Mouse (Mus musculus) liver, embryonic 11.5 days (tissue): Measurements from ENCODE around the gene Cldn20. TPM values are rescaled to one million over a fixed set of nuclear protein-coding genes. Genes with fewer than 3 reads are reported as not detected.

Experiments
- ATAC-seq: fragments of 200-750 bp; cut with Nextera tagmentation; replicated peaks from 2 replicates; pipeline ENCODE4 v1.8.0; 2017; ENCODE audit warnings: moderate number of reproducible peaks, mild to moderate bottlenecking, moderate TSS enrichment, moderate library complexity; ENCODE audit not compliant: low FRiP score
- DNase-seq: peaks from one replicate; pipeline ENCODE4 v3.0.0-alpha.2; 2017; ENCODE audit warnings: low spot score
- H3K27ac ChIP-seq: fragments of 300-500 bp; sonication (generic); 2 replicates; pipeline ENCODE4 v1.5.1; 2014; ENCODE audit warnings: mild to moderate bottlenecking, low read depth, low read length, control low read depth
- H3K27me3 ChIP-seq: fragments of 300-500 bp; sonication (generic); replicated peaks from 2 replicates; pipeline ENCODE4 v1.6.1; 2014; ENCODE audit warnings: low read length, mixed read lengths; ENCODE audit not compliant: control insufficient read depth, insufficient read depth
- H3K36me3 ChIP-seq: fragments of 300-500 bp; sonication (generic); 2 replicates; pipeline ENCODE4 v1.6.1; 2014; ENCODE audit warnings: mild to moderate bottlenecking, low read length, moderate library complexity, mixed read lengths; ENCODE audit not compliant: control insufficient read depth, insufficient read depth
- H3K4me1 ChIP-seq: fragments of 300-500 bp; sonication (generic); replicated peaks from 2 replicates; pipeline ENCODE4 v1.6.1; 2014; ENCODE audit warnings: low read length, mixed read lengths; ENCODE audit not compliant: control insufficient read depth, insufficient read depth
- H3K4me2 ChIP-seq: fragments of 300-500 bp; sonication (generic); 2 replicates; pipeline ENCODE4 v1.6.1; 2014; ENCODE audit warnings: mild to moderate bottlenecking, control low read depth, moderate library complexity
- H3K4me3 ChIP-seq: fragments of 300-500 bp; sonication (generic); 2 replicates; pipeline ENCODE4 v1.5.1; 2014; ENCODE audit warnings: low read depth, low read length, control low read depth
- H3K9ac ChIP-seq: fragments of 300-500 bp; sonication (generic); 2 replicates; pipeline ENCODE4 v1.6.1; 2014; ENCODE audit warnings: low read depth, low read length, control low read depth
- H3K9me3 ChIP-seq: fragments of 300-500 bp; sonication (generic); 2 replicates; pipeline ENCODE4 v1.6.1; 2016; ENCODE audit warnings: low read length, inconsistent platforms, mixed read lengths; ENCODE audit not compliant: control insufficient read depth
- WGBS: fragments of 180-500 bp; shearing (Covaris S2); extraction: QIAGEN DNeasy Blood & Tissue Kit; methylation state at CpG from one replicate; pipeline ENCODE4 v1.1.7; 2014; 5-methylcytosine and 5-hydroxymethylcytosine counted together
- polyA plus RNA-seq: library from polyadenylated mRNA; unstranded; fragments of >200 nt; fragmentation: Nextera tagmentation; extraction: Ambion mirVana; gene quantifications from 2 replicates; pipeline ENCODE4 v1.2.1, GENCODE M21; 2014

Cldn20 gene
- polyA plus RNA-seq, 1 experiment from 2014 or later = not detected

DNA sequence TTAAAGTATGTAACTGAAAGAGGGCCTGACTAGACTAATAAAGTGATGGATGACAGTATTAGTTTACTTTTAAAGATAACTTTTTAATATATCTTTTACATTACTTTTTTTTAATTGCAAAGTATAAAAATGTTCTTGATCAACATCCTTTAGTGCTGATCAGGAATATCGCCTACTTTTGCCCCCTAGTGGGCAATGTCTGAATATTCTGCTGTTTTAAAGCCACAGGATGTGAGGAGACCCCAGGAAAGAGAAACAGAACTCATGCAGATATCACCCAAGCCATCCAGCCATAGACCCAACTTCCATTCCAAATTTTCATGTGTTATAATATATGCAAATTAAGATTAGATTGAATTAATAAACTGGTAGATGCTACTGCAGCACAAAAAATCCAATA is 1.1 kb downstream of the Cldn20 start:
- WGBS = 20% methylated on average over 1 of the region's 1 CpGs
- DNase-seq = no peak
- no peak for ATAC-seq

DNA sequence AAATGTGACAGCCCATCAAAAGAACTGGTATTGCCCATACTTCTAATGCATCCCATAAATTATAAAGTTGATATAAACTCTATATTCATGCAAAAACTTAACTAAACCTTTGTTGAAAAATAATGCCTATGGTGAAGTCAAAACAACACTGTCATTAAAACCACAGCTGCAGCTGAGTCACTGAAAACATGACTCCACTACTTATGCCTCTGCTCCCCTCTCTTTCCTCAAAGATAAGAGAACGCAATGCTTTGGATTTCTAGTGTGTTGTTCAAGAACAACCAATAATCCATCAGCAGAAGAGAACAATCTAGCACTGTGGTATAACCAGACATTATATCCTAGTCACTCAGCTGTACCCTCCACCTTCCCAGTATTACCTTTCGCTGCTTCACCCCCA is 8.0 kb downstream of the Cldn20 start:
- Histone ChIP-seq H3K4me1 (no peaks in the 10 kb centered on the region), H3K4me3 (no peak overlapping the region), H3K9me3 (no peaks in the 10 kb centered on the region), H3K27me3 (no peaks in the 10 kb centered on the region), H3K4me2 (no peak overlapping the region), H3K36me3 (peaks cover 7% of the 10 kb centered on the region; the same call in 1 of the 2 replicates), H3K9ac (no peak overlapping the region), H3K27ac (no peak overlapping the region)
- ATAC-seq = no peak
- no peak for DNase-seq
- WGBS = 72% methylated on average over 2 of the region's 2 CpGs

More for the DNA sequence above, 1.1 kb downstream of the Cldn20 start:
- Histone ChIP-seq H3K9me3 (no peaks in the 10 kb centered on the region), H3K4me2 (no peak overlapping the region), H3K36me3 (no peaks in the 10 kb centered on the region), H3K27me3 (no peaks in the 10 kb centered on the region), H3K4me1 (no peaks in the 10 kb centered on the region), H3K9ac (no peak overlapping the region), H3K27ac (no peak overlapping the region), H3K4me3 (no peak overlapping the region)

DNA sequence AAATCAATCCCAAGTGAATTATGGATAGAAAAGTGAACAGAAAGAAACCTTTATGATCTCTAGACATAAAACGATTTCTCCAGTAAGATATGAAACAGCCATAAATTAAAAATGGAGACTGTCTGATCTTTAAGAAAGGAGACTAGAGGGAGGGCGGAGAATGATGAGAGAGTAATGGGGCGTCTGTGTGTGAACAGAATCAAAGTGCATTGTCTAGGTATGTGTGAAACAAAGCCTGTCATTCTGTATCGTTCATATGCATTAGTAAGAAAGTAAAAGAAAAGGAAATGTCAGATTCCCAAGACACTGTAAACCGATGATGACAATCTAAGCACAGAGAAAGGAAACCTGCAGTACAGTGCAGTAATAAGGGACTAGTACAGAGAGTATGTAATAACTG is 8.7 kb downstream of the Cldn20 start:
- 76% methylated on average over 5 of the region's 5 CpGs for WGBS
- no peaks in the 10 kb centered on the region for H3K9me3 ChIP-seq
- peaks cover 7% of the 10 kb centered on the region; the same call in 1 of the 2 replicates for H3K36me3 ChIP-seq
- DNase-seq = no peak
- H3K27ac ChIP-seq = no peak overlapping the region
- H3K4me1 ChIP-seq = no peaks in the 10 kb centered on the region
- H3K4me3 ChIP-seq = no peak overlapping the region
- H3K4me2 ChIP-seq = no peak overlapping the region
- ATAC-seq = no peak
- no peaks in the 10 kb centered on the region for H3K27me3 ChIP-seq
- no peak overlapping the region for H3K9ac ChIP-seq

DNA sequence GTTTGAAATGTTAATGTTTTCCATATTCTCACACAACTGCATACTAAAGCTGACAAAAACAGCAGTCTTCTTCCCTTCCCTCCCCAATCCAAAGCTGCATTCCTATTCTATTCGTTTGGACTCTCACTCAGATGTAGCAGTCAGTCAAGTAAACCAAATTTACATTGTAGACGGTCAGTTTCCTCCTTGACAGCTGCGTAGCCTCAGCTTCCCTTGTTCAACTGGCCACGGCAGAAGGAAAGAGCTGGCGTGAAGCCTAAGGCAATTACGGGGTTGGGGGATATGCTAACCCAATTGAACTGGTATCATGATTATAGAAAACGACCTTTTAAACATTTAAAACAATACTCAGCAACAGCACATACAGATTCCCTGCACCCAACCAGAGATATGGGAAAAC is 15.4 kb downstream of the Cldn20 start:
- WGBS = 70% methylated on average over 7 of the region's 7 CpGs
- no peaks in the 10 kb centered on the region for H3K4me1 ChIP-seq
- H3K27me3 ChIP-seq = no peaks in the 10 kb centered on the region
- H3K36me3 ChIP-seq = 0 out of 2 replicates have a peak, but pooled peaks cover under 1% of the 10 kb centered on the region
- H3K4me2 ChIP-seq = no peak overlapping the region
- H3K9me3 ChIP-seq = no peaks in the 10 kb centered on the region
- H3K27ac ChIP-seq = no peak overlapping the region
- ATAC-seq (no peak), DNase-seq (no peak)
- H3K9ac ChIP-seq = no peak overlapping the region
- H3K4me3 ChIP-seq = no peak overlapping the region

DNA sequence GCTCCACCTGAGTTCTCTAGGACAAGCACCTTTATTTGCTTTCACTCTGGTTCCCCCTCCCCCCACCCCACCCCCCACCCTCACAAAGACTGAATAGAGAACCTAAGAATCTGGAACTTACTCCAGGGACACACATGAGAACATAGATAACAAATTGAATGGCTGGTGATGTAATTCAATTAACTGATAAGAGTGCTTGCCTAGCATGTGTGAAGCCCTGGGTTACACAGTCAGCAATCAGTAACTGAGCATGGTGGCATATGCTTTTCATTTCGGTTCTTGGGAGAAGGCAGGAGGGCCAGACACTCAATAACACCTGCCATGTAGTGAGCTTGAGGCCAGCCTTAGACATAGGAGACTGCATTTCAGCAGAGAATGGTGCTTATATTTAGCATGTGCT is 23.9 kb downstream of the Cldn20 start:
- DNase-seq (no peak), ATAC-seq (peak; percentile 6; the same call in 1 of the 2 replicates)
- H3K4me1 ChIP-seq = 0 out of 2 replicates have a peak, but pooled peaks cover 8% of the 10 kb centered on the region
- H3K9ac ChIP-seq = no peak overlapping the region; the same call in 1 of the 2 replicates
- H3K9me3 ChIP-seq = no peaks in the 10 kb centered on the region
- H3K4me3 ChIP-seq = peak overlapping the region; percentile 61; the same call in 1 of the 2 replicates
- H3K27me3 ChIP-seq = no peaks in the 10 kb centered on the region
- H3K36me3 ChIP-seq = no peaks in the 10 kb centered on the region
- 0 out of 2 replicates have a peak overlapping the region, but pooled peaks have one; percentile 14 for H3K27ac ChIP-seq
- peak overlapping the region; percentile 72 for H3K4me2 ChIP-seq
- 57% methylated on average over 1 of the region's 1 CpGs for WGBS

DNA sequence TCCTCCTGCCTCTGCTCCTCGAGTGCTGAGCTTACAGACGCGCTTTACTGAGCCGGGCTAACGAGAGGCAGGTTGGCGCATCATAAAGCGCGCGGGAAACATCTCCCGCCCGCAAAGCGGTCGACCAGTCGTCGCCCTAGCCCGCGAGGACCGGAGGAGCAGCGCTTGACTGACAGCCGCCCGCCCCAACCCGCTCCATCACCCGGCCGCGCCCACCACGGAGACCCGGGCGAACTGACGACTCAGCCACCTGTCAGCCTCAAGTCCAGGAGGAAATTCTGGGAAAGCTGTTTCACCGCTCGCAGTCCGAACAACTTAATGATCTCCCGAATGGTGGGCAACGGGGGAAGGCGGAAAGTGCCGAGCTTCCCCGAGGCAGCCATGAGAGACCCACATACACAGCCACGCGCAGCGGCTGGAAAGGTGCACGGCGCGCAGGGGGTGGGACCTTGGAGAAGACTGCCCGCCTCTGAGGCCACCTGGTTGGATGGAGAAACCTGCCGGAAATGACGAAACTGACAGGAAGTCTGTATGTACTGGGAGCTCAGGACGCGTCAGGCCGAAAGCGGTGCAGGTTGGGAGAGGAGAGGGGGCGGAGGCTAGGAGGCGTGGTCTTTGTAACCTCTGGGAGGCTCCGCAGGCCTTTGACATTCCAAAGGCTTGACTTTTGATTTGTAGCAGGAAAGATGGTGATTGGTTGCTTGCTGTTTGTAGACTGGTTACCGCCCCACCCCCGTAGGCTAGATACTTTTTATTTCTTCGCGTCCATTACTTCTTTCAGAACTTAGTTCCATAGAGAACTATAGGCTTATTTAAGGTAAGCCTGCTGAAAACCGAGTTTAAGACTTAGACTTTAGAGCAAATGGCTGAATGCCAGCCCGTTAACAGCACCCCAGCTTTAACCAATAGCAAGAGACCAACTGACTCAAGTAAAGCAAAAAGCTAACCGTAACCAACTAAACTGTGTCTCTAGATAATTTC is 25.3 kb downstream of the Cldn20 start, which contains the start of gene Tfb1m:
Tfb1m (minus strand) TSS at position 451 of the 981 bp plus-strand sequence.
- Histone ChIP-seq H3K27me3 (no peaks in the 10 kb centered on the region), H3K9ac (peak within 1 kb of the TSS; percentile 73), H3K36me3 (no peaks in the 10 kb centered on the region), H3K4me3 (peak within 1 kb of the TSS; percentile 61), H3K27ac (peak within 1 kb of the TSS; percentile 69), H3K4me1 (0 out of 2 replicates have a peak, but pooled peaks cover 8% of the 10 kb centered on the region), H3K9me3 (no peaks in the 10 kb centered on the region), H3K4me2 (peak within 1 kb of the TSS; percentile 72)
- WGBS = 1% methylated on average over 60 of the region's 60 CpGs
- peak; percentile 96 for DNase-seq
- peak; percentile 99 for ATAC-seq

DNA sequence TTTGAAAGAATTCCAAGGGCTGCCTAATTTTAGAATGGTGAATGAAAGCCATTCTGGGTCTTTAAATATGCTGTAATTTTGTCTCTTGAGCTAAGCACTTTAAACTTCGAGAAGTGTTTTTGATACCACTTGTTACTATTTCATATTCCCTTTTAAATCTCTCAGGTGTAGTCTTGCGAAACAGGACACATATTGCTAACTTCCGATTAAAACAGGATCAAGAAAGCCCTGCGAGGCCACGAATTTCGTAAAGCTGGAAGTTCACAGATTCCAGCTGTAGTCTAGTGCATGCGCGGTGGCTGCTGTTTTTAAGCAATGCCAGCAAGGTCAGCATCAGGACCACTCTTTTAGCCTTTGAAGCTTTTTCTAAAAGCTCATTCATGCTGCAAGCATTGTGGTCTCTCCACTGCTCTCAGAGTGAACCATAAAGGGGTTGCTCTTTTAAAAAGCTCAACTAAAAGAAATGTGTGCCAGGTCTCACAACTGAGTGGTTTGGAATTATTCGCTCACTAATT is 26.1 kb downstream of the Cldn20 start:
- peak overlapping the region; percentile 68 for H3K4me2 ChIP-seq
- no peaks in the 10 kb centered on the region for H3K36me3 ChIP-seq
- WGBS = 78% methylated on average over 9 of the region's 9 CpGs
- no peak for DNase-seq
- H3K27ac ChIP-seq = peak overlapping the region; percentile 50
- ATAC-seq = no peak
- H3K9me3 ChIP-seq = no peaks in the 10 kb centered on the region
- peak overlapping the region; percentile 61 for H3K4me3 ChIP-seq
- H3K9ac ChIP-seq = peak overlapping the region; percentile 58; the same call in 1 of the 2 replicates
- H3K27me3 ChIP-seq = no peaks in the 10 kb centered on the region
- 0 out of 2 replicates have a peak, but pooled peaks cover 8% of the 10 kb centered on the region for H3K4me1 ChIP-seq

DNA sequence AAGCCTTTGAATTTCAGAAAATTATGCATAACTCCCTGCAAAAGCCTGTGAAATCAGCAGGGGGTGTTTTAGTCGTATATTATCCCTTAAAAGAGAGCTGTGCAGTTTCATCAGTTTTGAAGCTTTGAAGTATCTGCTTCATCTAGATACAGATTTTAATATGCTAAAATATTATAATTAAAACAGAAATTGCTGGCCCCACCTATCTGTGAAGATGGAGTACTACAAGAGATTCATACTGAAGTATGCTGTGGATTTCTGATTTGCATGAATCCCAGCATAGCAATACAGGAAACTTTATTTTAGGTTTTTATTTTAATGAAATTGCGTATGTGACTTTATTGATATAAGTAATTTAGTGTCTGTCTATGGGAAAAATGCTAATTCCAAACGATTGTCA is 28.2 kb downstream of the Cldn20 start:
- H3K36me3 ChIP-seq = no peaks in the 10 kb centered on the region
- WGBS = 61% methylated on average over 3 of the region's 3 CpGs
- no peak for ATAC-seq
- H3K27ac ChIP-seq = no peak overlapping the region
- no peak for DNase-seq
- no peaks in the 10 kb centered on the region for H3K27me3 ChIP-seq
- no peak overlapping the region for H3K4me2 ChIP-seq
- H3K9me3 ChIP-seq = no peaks in the 10 kb centered on the region
- 0 out of 2 replicates have a peak, but pooled peaks cover 8% of the 10 kb centered on the region for H3K4me1 ChIP-seq
- no peak overlapping the region for H3K4me3 ChIP-seq
- no peak overlapping the region for H3K9ac ChIP-seq
